Mouse (Mus musculus) gastrocnemius, postnatal 36 days (tissue): ENCODE data around the gene Hp1bp3. TPM values are rescaled to one million over a fixed set of nuclear protein-coding genes. Genes with fewer than 3 reads are reported as not detected.
A peak's percentile ranks its signal among the peaks of the same experiment; 100 is the strongest.

Source experiments
- DNase-seq, 2 experiments: peaks; one replicate each; pipeline ENCODE4 v3.0.0; 2022
- intact Hi-C: fragments of 180-260 bp; cut with DNase I; formaldehyde crosslinking; loops from one replicate; pipeline ENCODE4 v1.15.1; 2025
- total RNA-seq, 2 experiments: library from RNA; stranded (reverse); gene quantifications; 2 replicates each; pipeline ENCODE4 v1.2.3; 2021

Gene Hp1bp3
- total RNA-seq, 2 experiments from 2014 or later = 46.7 to 52.0 TPM

DNA sequence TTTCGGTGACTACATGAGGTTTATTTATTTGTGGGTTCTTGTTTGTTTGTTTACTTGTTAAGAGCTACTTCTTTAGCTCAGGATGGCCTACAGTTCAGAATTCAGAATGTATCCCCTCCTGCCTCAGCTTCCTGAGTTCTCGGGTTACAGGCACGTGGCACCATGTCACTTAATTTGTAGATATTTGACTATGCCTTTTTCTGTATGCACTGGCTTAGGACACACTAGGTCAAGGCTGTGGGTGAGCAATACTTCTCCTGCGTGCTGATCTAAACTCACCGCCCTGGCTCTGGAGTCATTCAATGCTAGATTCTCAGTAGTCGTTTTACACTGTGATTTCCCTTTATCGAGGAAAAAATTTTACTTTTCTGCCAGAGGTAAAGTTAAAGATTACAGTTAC is 4.7 kb downstream of the Hp1bp3 start:
- no peak for DNase-seq
- intact Hi-C loops = no loop called here

DNA sequence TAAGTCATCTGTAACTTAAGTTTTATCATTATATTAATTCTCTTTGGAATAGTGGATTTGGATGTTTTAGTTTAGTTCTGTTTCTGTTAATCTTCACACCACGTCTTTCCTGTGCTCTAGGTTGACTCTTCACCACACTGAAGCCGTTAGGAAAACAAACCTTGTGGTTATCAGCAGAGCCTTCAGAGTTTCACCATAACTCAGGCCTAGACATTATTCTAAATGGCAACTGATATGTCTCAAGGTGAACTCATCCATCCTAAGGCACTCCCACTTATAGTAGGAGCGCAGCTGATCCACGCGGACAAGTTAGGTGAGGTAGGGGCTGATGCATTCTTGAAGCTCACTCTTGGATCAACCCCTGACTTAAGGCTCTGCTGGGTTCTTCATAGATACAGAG is 5.3 kb downstream of the Hp1bp3 start:
- intact Hi-C loops = no loop called here
- DNase-seq = no peak

DNA sequence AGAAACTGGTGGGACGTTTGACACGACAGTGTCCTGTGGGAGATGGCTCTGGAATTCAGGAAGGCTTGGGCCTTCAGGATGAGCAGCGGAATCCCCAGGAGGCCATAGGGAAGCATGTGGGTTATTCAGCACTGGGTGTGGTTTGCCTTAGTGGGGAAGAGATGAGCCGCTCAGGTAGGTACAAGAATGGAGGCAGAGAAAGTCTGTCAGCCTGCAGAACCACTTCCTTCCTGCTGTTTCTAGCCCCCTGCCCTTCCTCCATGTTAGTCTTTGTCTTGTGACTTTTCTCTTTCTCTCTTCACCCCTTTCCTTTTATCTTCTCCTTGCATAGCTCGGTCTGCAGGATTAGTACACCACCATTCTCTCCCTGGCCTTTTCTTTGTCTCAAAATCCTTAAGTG is 6.3 kb downstream of the Hp1bp3 start:
- DNase-seq = no peak
- intact Hi-C loops = no loop called here

DNA sequence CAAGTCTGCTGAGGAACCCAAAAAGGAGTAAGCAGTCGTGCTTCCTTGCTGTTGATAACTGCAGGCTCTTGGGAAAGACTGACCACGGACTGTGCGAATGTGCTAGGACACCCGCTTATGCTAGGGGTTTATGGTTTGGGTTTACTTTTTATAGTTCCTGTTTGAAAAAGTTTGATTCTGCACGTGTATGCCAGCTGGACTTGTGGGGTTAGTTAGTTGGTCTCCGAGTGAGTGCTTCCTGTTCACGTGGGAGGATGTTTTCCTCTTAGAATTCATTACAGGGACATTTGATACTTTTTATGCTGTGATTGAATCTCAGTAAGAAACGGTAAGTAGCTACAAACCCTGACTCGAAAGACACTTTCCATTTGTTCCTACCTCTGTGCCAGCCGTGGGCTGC is 7.5 kb downstream of the Hp1bp3 start:
- DNase-seq = no peak
- intact Hi-C loops = no loop called here

DNA sequence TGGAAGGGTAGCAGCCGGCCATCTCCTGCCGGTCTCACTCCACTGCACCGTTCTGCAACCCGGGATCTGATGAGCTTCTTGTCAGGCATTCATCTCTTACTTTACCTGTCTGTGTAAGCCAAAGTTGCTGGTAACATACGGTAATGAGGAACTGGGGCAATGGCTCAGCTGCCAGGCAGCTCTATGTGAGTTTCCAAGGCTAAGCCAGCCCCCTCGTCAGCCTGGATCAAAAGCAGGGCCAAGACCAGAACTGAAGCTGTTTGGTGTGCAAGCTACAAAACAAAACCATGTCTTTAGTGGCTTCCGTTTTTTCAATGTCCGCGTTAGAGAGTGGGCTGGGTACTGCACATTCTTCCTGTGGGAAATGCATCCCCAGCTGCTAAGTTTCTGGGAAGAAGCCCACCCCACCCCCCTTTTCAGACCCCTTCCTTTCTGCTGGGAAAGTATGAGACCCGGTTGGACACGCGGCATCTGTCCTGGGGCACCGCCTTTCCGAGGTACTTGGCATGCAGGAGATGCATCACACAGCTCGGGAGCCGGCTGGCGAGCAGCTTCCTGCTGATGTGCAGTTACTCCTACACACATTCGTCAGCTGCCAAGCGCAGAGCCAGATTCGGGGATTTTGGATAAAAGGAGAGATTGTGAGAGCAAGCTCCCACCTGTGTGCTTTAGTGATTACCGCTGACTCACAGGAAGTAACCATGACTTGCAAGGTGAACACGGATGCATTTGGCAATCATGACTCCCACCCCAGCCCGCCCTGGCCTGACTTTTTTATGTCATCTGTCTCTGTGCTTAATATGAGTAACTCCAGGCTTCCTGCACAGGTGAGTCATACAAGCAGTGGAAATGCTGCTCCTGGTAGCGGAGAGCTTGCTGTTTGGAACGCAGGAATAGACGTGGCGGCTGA is 30.9 kb downstream of the Hp1bp3 start:
- intact Hi-C loops = no loop called here
- DNase-seq = no peak

DNA sequence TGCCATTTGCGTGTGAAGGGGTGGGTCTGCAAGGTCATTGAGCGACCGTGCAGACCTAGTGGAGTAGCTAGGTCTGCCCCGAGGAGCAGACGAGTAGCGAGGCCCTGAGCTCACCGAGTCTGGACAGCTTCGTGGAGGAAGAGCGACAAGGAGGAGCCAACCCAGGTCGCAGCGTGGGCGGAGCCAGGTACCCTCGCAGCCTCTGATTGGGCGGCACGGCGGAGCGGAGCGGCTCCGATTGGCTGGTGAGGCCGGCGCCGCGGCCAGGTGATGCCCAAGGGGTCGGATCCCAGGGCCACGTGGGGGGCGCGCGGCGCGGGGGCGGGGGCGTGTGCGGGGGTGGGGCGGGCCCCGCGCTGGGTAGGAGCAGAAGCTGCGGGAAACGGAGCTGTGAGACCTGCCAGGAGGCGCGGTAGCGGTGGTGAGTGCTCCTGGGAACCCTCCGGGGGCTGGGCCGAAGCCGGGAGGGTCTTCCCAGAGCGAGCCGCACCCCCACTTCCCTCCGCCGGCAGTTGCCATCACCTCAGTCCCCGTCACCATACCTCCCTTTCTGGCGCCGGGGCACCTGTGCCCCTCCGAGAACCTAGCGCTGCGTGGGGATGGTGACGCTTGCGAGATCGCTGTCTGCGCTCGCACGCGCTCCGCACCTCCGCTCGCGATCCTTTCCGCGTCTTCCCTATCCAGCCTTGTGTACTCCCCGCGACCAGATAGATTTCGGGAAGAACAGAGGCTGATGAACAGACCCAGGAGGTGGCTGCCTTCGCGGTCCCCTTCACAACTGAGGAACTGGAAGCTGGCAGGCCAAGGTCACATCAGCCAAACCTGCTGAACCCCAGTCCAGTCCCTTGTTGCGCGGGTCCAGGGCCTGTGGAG is 34.2 kb downstream of the Hp1bp3 start, which contains the start of the genes Sh2d5 and Kif17:
TSS of gene Sh2d5 (plus strand) at position 316 of the 873 bp plus-strand sequence.
TSS of gene Kif17 (plus strand) at position 348 of the 873 bp plus-strand sequence.
- peak; percentile 28 to 34 for DNase-seq
- intact Hi-C loops = no loop called here

DNA sequence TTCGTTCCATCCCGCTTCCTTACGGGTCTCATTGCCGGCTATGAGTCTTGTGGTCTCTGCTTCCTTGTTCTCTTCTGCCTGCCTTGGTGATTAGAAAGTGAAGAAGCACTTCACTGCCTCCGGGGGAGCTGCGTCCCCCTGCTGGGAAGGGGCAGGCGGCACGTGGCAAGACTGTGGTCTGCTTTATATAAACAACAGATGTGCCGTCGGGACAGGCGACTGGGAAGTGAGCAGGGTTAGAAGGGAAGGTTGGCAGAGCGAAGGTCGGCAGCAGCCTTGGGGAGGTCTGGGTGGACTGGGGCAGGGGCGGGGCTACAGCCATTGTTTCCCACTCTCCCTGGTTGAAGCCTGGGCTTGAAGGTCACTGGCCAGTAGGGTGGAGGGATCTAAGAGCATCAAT is 35.7 kb downstream of the Hp1bp3 start:
- intact Hi-C loops = no loop called here
- DNase-seq = no peak

DNA sequence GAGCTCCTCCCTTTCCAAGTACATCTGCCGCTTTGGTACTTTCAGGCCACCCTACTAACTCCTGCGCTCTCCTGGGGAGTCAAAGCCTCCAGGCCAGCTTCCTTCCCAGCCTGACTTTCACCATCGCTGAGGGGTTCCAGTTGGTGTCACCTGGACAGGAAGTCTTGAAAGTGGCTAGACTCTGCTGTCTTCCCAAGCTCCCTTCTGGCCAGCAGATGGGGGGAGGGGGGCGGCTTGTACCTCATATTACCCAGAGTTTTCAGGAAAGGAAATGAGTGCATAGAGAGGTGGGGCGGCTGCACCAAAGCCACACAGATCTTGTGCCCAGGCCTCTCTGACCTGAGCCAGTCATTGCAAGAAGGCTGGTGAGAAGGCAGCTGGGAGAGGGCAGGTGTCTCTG is 36.1 kb downstream of the Hp1bp3 start:
- intact Hi-C loops = no loop called here

DNA sequence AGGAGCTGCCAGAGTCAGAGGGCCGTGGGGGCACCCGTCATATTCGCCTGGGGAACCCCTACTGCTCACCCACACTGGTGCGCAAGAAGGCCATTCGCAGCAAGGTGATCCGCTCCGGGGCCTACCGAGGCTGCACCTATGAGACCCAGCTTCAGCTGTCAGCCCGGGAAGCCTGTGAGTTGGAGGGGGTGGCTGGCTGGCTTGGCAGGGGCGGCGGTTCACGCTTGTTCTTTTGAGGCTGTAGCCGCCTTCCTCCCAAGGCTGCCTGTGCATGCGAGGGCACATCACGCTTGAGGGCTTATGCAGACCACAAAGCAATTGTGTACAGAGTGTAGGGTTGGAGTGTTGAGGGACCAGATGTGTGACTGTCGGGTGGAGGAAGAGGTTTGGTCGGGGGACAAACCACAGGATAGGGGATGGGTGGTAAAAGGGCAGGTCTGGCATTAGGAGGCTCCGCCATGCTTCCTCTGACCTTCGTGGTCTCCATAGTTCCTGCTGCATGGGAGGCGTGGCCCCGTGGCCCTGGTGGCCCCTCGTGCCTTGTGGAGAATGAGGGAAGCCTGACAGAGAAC is 41.1 kb downstream of the Hp1bp3 start:
- DNase-seq = no peak

More for the DNA sequence above, 36.1 kb downstream of the Hp1bp3 start:
- no peak for DNase-seq

DNA sequence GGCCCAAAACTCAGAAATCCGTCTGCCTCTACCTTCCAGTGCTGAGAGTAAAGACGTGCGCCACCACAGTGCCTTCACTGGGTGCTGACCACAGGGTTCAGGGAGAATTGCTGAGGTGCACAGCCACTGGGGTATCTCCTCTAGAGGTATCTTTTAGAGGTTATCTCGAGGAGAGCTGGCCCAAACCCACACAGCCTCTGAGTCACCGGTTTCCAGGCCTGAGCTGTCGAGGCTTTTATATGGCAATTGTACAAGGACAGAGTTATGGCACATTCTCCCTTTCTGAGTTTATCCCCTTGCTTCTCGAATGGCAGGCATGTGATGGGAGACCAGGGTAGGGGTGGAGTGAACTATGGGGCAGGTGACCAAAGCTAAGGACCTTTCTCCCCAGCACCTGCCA is 42.6 kb downstream of the Hp1bp3 start:
- intact Hi-C loops = no loop called here
- no peak for DNase-seq

More for the DNA sequence above, 41.1 kb downstream of the Hp1bp3 start:
- intact Hi-C loops = no loop called here

DNA sequence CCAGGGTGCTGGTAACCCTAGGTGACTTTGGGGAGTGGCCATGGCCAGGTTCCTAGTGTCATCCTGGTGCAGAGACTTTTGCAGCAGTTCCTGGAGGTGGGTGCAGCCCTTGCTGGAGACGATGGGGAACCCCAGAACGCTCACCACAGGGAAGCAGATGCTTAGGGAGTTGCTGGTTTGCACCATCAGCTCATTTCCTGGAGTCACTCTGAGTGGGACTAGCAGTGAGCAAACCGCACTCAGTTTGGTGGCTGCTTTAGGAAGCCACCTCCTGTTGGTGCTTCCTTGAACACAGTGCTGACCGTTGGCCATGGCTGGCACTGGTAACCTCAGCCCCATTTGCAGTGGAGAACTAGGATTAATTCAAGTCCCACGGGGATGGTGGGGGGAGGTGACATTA is 43.4 kb downstream of the Hp1bp3 start:
- intact Hi-C loops = no loop called here
- DNase-seq = no peak

DNA sequence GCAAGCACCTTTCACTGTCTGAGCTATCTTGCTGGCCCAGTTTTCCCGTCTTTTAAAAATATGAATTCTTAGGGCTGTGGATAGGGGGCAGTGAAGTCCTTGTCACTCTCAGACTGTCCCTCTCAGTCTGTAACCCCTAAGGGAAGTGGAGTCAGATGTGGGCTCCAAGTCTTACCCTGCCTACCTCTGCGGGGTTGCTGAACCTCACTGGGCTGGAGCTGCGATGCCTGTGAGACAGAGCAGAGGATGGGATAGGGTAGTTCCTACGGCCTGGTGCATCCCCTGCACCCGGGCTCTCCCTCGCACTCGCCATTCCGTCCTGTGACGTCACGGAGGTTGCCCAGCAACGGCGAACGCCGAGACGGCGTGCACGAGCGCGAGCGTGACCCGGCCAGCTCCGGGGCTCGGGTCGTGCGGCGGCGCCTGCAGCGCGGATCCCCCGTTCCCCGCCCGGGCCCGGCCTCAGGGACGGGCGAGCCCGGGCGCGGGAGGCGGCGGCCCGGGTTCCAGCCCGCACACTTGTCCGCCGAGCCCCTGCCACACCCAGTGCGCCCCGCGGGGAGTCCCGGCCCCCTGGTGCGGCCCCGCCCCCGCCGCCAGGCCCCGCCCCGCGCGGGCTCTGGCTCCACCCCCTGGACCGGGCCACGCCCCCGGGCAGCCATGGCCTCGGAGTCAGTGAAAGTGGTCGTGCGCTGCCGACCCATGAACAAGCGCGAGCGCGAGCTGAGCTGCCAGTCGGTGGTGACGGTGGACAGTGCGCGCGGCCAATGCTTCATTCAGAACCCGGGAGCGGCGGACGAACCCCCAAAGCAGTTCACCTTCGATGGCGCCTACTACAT is 46.0 kb downstream of the Hp1bp3 start:
- intact Hi-C loops = no loop called here

DNA sequence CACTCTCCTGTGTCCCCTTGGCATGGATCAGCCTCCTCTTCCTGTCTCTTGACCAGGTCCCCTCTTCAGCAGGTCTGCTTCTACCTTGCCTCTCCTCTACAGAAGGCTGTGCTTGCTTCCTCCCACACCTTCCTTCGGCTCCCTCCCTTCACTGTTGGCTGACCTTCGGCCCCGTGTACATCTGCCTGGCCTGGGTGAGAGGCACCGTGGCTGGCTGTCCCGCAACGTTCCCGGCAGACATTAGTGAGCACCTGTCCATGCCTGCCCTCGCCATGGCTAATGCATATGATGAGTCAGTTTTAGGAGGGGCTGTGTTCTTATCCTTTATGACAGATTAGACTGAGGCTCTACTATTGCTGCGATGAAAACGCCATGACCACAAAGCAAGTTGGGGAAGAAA is 51.8 kb downstream of the Hp1bp3 start:
- DNase-seq = no peak
- intact Hi-C loops = no loop called here

More for the DNA sequence above, 46.0 kb downstream of the Hp1bp3 start:
- DNase-seq = peak; percentile 69 to 80

DNA sequence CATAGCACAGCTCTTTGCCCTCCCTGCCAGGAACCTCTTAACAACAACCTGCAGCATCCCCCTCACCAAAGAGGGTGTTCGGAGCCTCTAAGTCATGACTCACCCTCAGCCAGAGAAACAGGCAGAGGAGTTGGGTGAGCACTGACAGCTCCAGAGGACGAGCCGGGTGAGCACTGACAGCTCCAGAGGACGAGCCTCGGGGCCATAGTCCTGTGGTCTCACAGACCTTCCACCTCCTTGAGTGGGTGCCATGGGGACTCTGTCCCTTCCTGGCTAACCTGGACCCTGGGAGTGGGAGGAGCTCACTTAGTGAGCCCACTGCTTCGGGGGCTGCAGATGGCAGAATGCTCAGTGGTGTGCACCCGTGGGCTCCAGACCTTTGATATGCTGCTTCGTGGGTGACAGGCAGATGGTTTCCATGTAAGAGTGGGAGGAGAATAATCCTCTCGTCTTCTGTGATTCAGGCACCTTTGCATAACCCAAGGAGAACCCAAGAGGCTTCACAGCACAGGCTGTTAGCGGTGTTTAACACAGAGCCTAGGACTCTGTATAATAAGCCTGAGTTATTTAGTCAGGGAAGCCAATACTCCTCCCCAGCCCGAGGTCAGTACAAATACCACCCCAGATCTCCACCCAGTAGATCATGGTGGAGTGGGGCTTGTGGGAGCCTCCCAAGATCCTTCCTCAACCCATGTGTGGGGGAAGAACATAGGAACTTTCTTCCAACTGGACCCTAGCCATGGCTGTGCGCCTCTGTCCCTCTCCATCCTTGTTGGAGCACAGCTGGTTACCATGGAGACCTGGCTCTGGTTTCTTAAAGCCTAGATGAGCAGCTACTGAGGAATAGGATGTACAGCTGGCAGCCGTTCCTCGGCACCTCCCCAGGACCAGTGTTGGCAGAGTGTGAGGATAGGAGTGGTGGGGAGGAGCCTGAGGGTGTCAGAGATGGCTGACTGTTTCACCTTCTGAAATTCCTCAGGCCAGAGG is 56.2 kb downstream of the Hp1bp3 start:
- no peak for DNase-seq
- intact Hi-C loops = no loop called here

DNA sequence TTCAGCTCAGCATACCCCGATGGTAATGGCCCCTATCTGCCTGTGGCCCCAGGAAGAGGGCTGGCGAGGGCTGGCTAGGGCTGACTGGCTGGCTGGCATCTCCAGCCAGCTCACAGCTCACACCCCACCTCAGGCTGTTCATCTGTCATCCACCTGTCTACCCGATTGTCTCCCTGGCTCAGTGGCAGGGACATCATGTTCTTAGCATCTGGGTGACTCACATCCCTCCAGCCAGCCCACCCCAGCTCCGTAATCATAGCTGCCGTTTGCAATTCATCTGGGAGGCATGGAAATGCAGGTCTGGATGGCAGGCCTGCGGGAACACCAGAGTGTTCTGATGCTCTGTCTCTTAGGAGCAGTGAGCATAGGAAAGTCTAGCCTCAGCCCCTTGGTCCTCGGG is 62.2 kb downstream of the Hp1bp3 start:
- no peak for DNase-seq
- intact Hi-C loops = no loop called here

DNA sequence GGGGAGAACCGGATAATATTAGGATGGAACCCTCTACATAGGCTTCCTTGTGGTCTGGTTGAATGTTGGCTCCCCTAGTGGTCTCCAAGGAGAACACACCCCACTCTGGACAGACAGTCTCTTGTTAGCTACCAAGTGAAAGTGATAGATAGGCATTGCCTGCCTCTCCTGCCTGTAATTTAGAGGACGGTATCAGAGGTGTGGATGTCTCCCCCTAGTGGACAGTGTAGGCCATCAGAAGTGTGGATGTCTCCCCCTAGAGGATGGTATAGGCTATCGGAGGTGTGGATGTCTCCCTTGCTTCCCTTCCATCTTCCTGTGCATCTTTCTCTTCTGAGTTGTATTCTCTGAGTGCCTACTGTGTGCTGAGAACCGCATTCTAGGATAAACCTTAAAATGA is 66.7 kb downstream of the Hp1bp3 start:
- DNase-seq = peak in 1 of 2 experiments; percentile 30
- intact Hi-C loops = loop anchor here (10.0 kb wide), 1 partner anchor 318 kb away; no protein-coding TSS in a partner anchor

DNA sequence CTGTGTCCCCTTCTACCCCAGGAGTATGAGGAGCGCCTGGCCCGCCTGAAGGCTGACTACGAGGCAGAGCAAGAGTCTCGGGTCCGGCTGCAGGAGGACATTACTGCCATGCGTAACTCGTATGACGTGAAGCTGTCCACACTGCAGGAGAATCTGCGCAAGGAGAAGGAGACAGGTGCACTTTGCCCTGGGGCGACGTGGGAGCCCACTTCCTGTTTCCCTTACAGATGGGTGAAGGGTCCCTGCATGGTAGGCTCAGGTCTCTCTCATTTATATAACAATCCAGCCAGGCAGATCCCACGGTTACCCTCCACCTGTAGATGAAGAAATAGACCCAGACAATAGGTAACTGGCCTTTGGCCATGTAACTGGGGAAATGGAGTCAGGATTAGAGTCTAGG is 70.3 kb downstream of the Hp1bp3 start:
- intact Hi-C loops = loop anchor here (10.0 kb wide), 1 partner anchor 322 kb away; no protein-coding TSS in a partner anchor
- no peak for DNase-seq

DNA sequence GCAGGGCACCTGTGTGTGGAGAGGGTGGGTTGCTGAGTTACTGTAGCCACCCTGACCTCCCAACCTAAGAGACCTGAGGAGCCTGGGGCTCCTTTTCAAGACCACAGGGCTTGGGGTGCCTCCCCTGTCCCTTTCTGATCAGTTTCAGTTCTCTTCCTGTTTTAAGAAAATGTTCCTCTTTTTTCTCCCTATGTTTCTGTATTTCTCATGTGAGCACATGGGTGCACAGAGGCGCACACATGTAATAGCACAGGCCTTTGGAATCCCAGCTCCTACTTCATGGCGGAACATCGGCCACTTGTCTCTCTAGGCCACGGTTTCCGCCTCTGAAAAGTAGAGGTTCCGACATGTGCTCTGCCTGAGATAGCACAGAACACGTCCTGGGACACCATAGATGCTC is 72.6 kb downstream of the Hp1bp3 start:
- DNase-seq = no peak
- intact Hi-C loops = loop anchor here (10.0 kb wide), 1 partner anchor 324 kb away; no protein-coding TSS in a partner anchor

DNA sequence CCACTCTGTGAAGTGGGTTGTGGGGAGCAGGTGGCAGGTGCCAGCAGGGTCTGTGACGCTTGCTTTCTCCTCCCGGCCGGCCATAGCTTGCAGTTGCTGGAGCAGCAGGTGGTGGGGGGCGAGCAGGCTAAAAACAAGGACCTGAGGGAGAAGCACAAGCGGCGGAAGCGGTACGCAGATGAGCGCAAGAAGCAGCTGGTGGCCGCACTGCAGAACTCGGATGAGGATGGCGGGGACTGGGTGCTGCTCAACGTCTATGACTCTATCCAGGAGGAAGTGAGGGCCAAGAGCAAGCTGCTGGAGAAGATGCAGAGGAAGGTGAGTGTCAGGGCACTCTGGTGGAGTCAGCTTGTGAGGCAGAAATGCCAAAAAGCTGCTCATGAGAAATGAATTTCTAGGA is 75.9 kb downstream of the Hp1bp3 start:
- intact Hi-C loops = no loop called here
- no peak for DNase-seq
